Mouse (Mus musculus) E14TG2a.4 (cell line): ENCODE measurements around the gene Pdzrn3.

Experiments
- CTCF ChIP-seq: conservative IDR thresholded peaks from 2 replicates; pipeline ENCODE4 v1.5.1; 2014; ENCODE audit warnings: low read length
- POU5F1 ChIP-seq: IDR thresholded peaks from 2 replicates; pipeline ENCODE4 v1.6.1; 2014; ENCODE audit warnings: low read length, borderline replicate concordance

GRCm38 (mm10) chr6:101246137-101246536 is 131.6 kb downstream of the Pdzrn3 start:
- TF ChIP-seq CTCF (no peak), POU5F1 (no peak)
